In the genomic region with DNA sequence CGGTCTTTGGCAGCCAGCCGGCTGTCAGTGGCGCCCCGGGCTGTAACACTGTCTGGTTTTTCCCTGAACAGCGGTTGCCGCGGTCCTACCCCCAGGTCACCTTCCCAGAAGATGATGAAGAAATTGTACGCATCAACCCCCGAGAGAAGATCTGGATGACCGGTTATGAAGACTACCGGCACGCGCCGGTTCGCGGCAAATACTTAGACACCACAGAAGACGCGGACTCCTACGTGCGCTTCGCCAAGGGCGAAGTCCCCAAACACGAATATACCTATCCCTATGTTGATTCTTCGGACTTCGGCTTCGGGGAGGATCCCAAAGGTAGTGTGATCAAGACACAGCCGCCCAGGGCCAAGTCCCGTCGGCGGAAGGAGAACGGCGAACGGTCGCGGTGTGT, we compare ENCODE assay signal across 15 mouse cellular contexts.
"Had no signal": no experiment of that assay in that cellular context is flagged by ENCODE, and none has a peak within 500 bp of the region (broad histone marks: within the 10 kb centered on the region; RNA-seq: fewer than 3 reads in every experiment).

No protein-coding gene starts in this region.

- DNase-seq: kidney, postnatal 14 days; left cerebral cortex, postnatal 4 days; lung, embryonic 14.5 days; lung, postnatal 14 days; retina, postnatal 1 day; right cerebral cortex, postnatal 4 days; thymus, postnatal 14 days had no signal

- H3K27ac ChIP-seq: kidney, embryonic 15.5 days; limb, embryonic 13.5 days; macrophage; neural tube, embryonic 12.5 days; stomach, embryonic 15.5 days had no signal

- H3K4me2 ChIP-seq: kidney, embryonic 15.5 days; limb, embryonic 13.5 days; liver, embryonic 11.5 days; lung, embryonic 14.5 days; midbrain, embryonic 11.5 days; neural tube, embryonic 12.5 days; stomach, embryonic 15.5 days had no signal

- H3K9ac ChIP-seq: kidney, embryonic 15.5 days; limb, embryonic 13.5 days; lung, embryonic 14.5 days; neural tube, embryonic 12.5 days; stomach, embryonic 15.5 days had no signal

- H3K27me3 ChIP-seq: kidney, embryonic 15.5 days; limb, embryonic 13.5 days; megakaryocyte, embryonic 14.5 days; neural tube, embryonic 12.5 days; stomach, embryonic 15.5 days had no signal

- H3K4me3 ChIP-seq: kidney, embryonic 15.5 days; limb, embryonic 13.5 days; neural tube, embryonic 12.5 days; stomach, embryonic 15.5 days had no signal

- H3K4me1 ChIP-seq: limb, embryonic 13.5 days; neural tube, embryonic 12.5 days; stomach, embryonic 15.5 days had no signal
